Mouse (Mus musculus) spleen, adult 2 months (tissue): ENCODE data around the gene Ankfy1.

Experiments used
- CTCF ChIP-seq: fragments of 200-500 bp; IDR thresholded peaks from 2 replicates; pipeline ENCODE4 v1.5.1; 2011; ENCODE audit warnings: mild to moderate bottlenecking, inconsistent platforms; ENCODE audit not compliant: insufficient read depth, insufficient read length, insufficient replicate concordance; ENCODE audit errors: extremely low read depth
- POLR2A ChIP-seq: fragments of 200-500 bp; IDR thresholded peaks from 2 replicates; pipeline ENCODE4 v1.6.1; 2011; ENCODE audit warnings: low read depth, low read length, inconsistent platforms

GRCm38 (mm10) chr11:72672438-72672837, 17.4 kb upstream of the Ankfy1 start:
- TF ChIP-seq POLR2A (no peak), CTCF (no peak)
